Mouse (Mus musculus) kidney, postnatal 14 days (tissue): ENCODE measurements around the gene Nop9.
A peak's percentile ranks its signal among the peaks of the same experiment; 100 is the strongest.

Experiments
- DNase-seq: peaks from one replicate; pipeline ENCODE4 v3.0.0; 2022; ENCODE audit warnings: mixed read lengths

The Nop9 gene

GRCm38 (mm10) chr14:55745180-55745860 is at the start of gene Nop9, which contains the start of gene Dhrs1:
TSS of gene Nop9 (plus strand) at chr14:55745693.
TSS of gene Dhrs1 (minus strand) at chr14:55745690.
- DNase-seq = peak; percentile 94

GRCm38 (mm10) chr14:55697226-55697625 is 48.3 kb upstream of the Nop9 start:
- no peak for DNase-seq

- no peak for DNase-seq
Observed at GRCm38 (mm10) chr14:55701131-55701530, 44.4 kb upstream of the Nop9 start.

DNA sequence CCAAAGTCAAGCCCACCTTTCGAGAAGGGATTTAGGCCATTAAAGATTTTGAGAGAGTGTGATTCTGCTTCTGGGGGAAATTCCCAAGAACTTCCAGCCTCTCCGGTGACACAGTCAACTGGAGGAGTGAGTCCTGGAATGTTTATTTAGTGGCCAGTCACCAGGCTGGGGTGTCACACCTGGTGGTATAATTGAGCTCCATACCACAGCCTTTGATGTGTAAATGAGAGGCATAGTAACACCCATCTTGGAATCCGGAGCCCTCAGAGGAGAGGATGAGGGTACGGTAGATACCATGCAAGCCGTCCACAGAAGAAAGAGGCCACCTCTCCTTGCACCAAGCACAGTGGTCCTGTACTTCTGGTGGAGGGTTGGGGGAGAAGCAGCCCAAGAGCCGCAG is 42.7 kb upstream of the Nop9 start:
- no peak for DNase-seq

DNA sequence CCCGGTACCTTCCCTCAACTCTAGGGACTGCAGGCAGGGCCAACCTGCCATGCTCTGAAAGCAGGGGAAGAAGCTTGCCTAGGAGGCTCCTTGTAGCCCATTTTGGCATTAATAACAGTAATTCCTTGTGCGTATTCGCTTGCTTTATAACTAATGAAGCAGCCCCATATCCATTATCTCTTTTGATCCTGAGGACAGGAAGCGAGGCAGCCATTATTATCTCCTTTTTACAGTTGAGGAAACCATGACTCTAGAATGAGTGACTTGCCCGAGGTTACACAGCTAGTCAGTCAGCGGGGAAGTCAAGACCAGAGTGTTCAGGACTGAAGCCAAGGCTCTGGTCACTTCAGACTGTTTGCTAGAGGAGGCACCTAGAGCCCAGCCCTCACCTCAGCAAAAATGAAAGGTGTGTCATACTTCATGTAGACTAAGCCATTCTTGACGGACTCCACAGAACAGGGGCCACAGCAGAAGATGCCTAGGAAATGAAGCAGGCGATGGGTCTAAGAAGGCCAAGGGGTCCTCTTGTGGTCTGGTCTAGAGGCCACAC is 39.4 kb upstream of the Nop9 start:
- no peak for DNase-seq

GRCm38 (mm10) chr14:55707397-55707796 is 38.1 kb upstream of the Nop9 start:
- no peak for DNase-seq

- DNase-seq = no peak
Observed at GRCm38 (mm10) chr14:55709509-55709908, 36.0 kb upstream of the Nop9 start.

- DNase-seq = no peak
Observed at GRCm38 (mm10) chr14:55711786-55712185, 33.7 kb upstream of the Nop9 start.

GRCm38 (mm10) chr14:55713007-55713728 is 32.3 kb upstream of the Nop9 start:
- DNase-seq = peak; percentile 77

GRCm38 (mm10) chr14:55713729-55714122 is 31.8 kb upstream of the Nop9 start, which contains the start of gene Tgm1:
TSS of gene Tgm1 (minus strand) at chr14:55713926.
- DNase-seq = no peak

DNA sequence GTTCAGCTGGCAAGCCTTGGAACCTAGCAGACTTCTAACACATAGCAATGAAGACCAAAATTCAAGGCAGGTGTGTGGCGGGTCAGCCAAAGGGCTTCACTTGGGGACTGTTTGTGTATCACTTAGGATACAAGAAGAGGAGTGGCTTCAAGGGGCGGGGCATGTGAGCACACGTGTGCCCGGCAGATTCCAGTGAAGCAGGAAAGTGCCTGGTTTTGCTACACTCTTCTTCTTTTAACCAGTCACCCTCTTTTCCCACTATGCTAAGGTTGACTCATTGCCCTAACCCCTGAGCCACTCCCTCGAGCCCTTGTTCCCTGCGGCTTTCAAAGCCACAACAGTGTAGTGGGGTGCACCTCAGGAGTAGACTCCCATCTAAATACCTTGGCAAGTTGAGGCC is 30.6 kb upstream of the Nop9 start:
- no peak for DNase-seq

DNA sequence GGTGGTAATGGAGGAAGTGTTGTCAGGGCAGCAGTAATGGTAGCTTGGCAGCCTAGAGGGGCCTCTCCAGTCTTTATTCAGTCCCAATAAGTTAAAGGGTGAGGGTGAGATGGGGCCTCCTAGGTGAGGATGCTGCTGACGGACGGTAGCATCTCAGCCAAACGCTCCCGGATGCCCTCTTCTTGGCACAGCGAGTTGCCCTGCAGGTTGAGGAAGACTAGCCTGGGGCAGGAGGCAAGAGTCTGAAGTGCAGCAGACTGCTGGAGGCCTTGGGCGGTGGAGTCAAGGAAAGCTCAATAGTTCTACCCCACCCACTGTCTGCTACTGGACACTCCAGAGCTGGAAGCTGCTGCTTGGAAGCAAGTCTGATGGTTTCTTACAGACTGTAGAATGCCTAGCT is 29.2 kb upstream of the Nop9 start:
- DNase-seq = peak; percentile 47

- DNase-seq = peak; percentile 78
Observed at GRCm38 (mm10) chr14:55716884-55717283, 28.6 kb upstream of the Nop9 start.

DNA sequence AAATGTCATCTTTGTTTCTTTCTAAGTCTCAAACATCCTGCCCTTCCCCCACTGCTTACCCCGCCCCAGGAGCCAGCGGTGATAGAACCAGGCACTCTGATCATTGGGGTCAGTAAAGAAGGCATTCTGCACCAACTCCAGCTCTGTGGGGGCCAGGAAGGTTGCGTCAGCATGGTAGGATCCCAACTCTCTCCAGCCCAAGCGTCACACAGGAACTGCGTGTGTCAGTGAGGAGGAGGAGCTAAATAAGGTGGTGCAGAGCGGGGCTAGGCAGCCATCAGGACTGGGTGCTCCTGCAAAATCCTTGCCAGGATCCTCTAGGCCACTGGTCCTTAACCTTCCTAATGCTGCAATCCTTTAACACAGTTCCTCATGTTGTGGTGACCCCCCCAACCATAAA is 25.8 kb upstream of the Nop9 start:
- no peak for DNase-seq

DNA sequence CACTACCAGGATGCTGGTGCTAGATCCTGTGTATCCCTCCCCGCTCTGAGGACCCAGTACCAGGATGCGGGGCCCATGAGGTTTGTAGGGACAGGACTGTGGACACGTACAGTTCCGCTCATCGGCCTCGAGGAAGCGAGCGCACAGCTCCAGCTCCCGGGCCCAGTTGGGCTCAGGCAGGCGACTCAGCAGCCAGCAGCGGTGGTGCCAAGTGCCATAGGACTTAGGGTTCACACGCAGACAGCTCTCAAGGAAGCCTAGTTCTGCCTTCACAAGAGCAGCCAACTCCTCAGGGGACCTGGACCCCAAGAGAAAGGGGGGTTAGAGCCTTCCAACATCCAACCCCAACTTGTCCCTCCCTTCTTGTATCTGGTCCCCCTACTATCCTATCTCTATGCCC is 24.8 kb upstream of the Nop9 start:
- DNase-seq = no peak

DNA sequence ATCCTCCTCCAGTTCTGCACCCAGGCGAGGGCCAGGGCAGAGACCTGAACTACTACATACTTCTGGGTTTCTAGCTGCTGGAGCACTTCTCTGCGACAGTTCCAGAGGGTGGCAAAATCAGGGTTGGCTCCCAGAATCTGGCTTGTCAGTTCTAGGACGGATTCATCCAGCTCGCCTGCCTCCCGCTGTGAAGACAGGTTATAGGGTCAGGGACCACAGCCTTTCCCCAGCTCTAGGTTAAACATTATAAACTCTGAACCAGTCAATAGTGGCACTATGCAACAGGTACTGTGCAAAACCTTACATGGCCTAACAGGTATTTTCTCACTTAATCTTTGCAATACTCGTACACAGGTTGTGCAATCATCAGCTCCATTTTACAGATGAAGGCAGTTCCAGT is 24.4 kb upstream of the Nop9 start:
- DNase-seq = peak; percentile 63

- peak; percentile 96 for DNase-seq
Observed at GRCm38 (mm10) chr14:55721700-55722437, 23.6 kb upstream of the Nop9 start, which contains the start of gene Rabggta. TSS of gene Rabggta (minus strand) at chr14:55722263.

DNA sequence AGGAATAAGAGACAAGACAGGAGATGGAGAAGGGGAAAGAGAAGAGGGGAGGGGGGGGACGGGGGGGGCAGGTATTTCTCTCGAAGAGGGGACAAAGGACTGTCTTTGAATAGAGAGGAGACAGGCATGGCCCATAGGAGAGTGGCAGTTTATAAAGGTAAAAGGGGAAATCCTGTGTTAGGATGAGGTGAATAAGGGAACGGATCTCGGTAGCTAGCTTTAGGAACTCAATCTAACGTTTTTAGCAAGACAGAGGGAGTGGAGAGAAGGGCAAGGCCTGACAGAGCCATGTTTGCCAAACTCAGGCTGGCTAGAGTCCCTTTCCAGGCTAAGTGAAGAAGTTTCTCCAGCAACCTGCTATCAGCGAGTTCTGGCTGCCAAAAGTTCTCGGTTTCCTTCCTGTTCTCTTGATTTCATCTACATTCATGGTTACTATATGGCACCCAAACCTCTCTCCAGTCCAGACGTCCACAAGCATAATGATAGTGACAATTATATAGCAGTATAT is 23.0 kb upstream of the Nop9 start:
- DNase-seq = no peak

DNA sequence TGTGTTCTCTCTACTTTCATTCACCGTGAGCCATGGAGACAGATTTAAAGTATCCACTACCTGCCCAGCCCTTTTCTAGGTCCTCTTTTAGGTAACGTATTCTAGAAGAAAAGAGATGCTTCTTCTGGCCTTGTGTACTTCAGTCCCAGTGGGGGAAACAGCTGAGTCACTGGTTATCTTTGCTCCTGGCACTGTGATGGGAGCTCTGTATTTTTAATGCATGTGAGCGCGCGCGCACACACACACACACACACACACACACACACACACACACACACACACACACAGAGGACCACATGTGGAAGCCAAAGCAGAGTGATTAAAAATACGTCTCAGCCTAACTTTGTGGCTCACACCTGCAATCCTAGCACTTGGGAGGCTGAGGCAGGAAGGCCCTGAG is 22.1 kb upstream of the Nop9 start:
- no peak for DNase-seq

- peak; percentile 26 for DNase-seq
Observed at GRCm38 (mm10) chr14:55724411-55724871, 21.1 kb upstream of the Nop9 start.

DNA sequence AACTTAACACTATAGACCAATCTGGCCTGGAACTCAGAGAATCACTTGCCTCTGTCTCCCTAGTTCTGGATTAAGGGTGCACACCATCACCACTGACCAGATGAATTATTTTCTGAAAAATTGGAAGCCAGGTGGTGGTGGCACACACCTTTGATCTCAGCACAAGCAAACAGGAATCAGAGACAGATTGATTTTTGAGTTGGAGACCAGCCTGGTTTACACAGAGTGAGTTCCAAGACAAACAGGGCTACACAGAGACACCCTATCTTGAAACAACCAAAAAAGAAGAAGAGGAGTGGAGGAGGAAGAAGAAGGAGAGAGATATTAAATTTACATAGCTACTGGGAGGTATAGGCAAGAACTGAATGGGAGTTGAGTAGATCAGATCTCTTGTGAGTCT is 19.2 kb upstream of the Nop9 start:
- no peak for DNase-seq

GRCm38 (mm10) chr14:55727889-55728685 is 17.4 kb upstream of the Nop9 start:
- no peak for DNase-seq
